Mouse (Mus musculus) stomach, embryonic 15.5 days (tissue): Measurements from ENCODE around the gene Slc18b1. TPM values are rescaled to one million over a fixed set of nuclear protein-coding genes. Genes with fewer than 3 reads are reported as not detected.
"Not testable (repeated sequence)": the region's sequence is repeated elsewhere in the genome, so short reads cannot be mapped to it uniquely, and the experiment has no call there.

ENCODE experiments used
- ATAC-seq: fragments of 200-750 bp; cut with Nextera tagmentation; 2 replicates; pipeline ENCODE4 v1.8.0; 2017; ENCODE audit warnings: low read depth, moderate number of reproducible peaks, moderate TSS enrichment; ENCODE audit not compliant: insufficient read depth, low FRiP score
- H3K27ac ChIP-seq: fragments of 300-500 bp; sonication (generic); 2 replicates; pipeline ENCODE4 v1.5.1; 2015; ENCODE audit warnings: mild to moderate bottlenecking, inconsistent platforms
- H3K27me3 ChIP-seq: fragments of 300-500 bp; sonication (generic); replicated peaks from 2 replicates; pipeline ENCODE4 v1.6.1; 2015; ENCODE audit warnings: inconsistent platforms
- H3K36me3 ChIP-seq: fragments of 300-500 bp; sonication (generic); 2 replicates; pipeline ENCODE4 v1.6.1; 2015; ENCODE audit warnings: inconsistent platforms
- H3K4me1 ChIP-seq: fragments of 300-500 bp; sonication (generic); 2 replicates; pipeline ENCODE4 v1.6.1; 2015; ENCODE audit warnings: inconsistent platforms
- H3K4me2 ChIP-seq: fragments of 300-500 bp; sonication (generic); 2 replicates; pipeline ENCODE4 v1.6.1; 2015; ENCODE audit warnings: mild to moderate bottlenecking, inconsistent platforms
- H3K4me3 ChIP-seq: fragments of 300-500 bp; sonication (generic); replicated peaks from 2 replicates; pipeline ENCODE4 v1.5.1; 2015; ENCODE audit warnings: inconsistent platforms
- H3K9ac ChIP-seq: fragments of 300-500 bp; sonication (generic); 2 replicates; pipeline ENCODE4 v1.6.1; 2015; ENCODE audit warnings: inconsistent platforms
- H3K9me3 ChIP-seq: fragments of 300-500 bp; sonication (generic); 2 replicates; pipeline ENCODE4 v1.6.1; 2016; ENCODE audit warnings: inconsistent platforms
- WGBS: fragments of 180-500 bp; shearing (Covaris S2); methylation state at CpG from one replicate; pipeline ENCODE4 v1.1.7; 2015; 5-methylcytosine and 5-hydroxymethylcytosine counted together
- polyA plus RNA-seq: library from polyadenylated mRNA; unstranded; fragments of >200 nt; fragmentation: Nextera tagmentation; extraction: Ambion mirVana; gene quantifications from 2 replicates; pipeline ENCODE4 v1.2.1, GENCODE M21; 2015

Gene Slc18b1
- polyA plus RNA-seq, 1 experiment from 2014 or later = 14.8 TPM

GRCm38 (mm10) chr10:23786631-23787038 is 10.2 kb upstream of the Slc18b1 start:
- peak; percentile 14; the same call in 1 of the 2 replicates for ATAC-seq
- WGBS = under 1% methylated on average over 23 of the region's 23 CpGs

GRCm38 (mm10) chr10:23787062-23787821 is 9.5 kb upstream of the Slc18b1 start, which contains the start of gene Rps12:
Gene Rps12, minus strand, starts transcription at chr10:23787275.
- peak within 1 kb of the TSS; percentile 97 for H3K4me3 ChIP-seq
- H3K9me3 ChIP-seq = no peaks in the 10 kb centered on the region
- WGBS = under 1% methylated on average over 51 of the region's 51 CpGs
- peak; percentile 98 for ATAC-seq
- H3K27ac ChIP-seq = peak within 1 kb of the TSS; percentile 94
- peak within 1 kb of the TSS; percentile 96 for H3K9ac ChIP-seq
- peak within 1 kb of the TSS; percentile 66 for H3K4me2 ChIP-seq
- peaks cover 10% of the 10 kb centered on the region for H3K36me3 ChIP-seq
- H3K4me1 ChIP-seq = peaks cover 22% of the 10 kb centered on the region
- no peaks in the 10 kb centered on the region for H3K27me3 ChIP-seq

More at GRCm38 (mm10) chr10:23786631-23787038, 10.2 kb upstream of the Slc18b1 start:
- H3K4me2 ChIP-seq = peak overlapping the region; percentile 63
- H3K27me3 ChIP-seq, H3K9me3 ChIP-seq: not testable (repeated sequence)
- H3K4me1 ChIP-seq = peaks cover 22% of the 10 kb centered on the region
- H3K27ac ChIP-seq = peak overlapping the region; percentile 79
- peak overlapping the region; percentile 97 for H3K4me3 ChIP-seq
- peaks cover 10% of the 10 kb centered on the region for H3K36me3 ChIP-seq
- H3K9ac ChIP-seq = peak overlapping the region; percentile 96

GRCm38 (mm10) chr10:23788056-23788600 is 8.7 kb upstream of the Slc18b1 start:
- no peak for ATAC-seq
- H3K27me3 ChIP-seq = no peaks in the 10 kb centered on the region
- 6% methylated on average over 8 of the region's 8 CpGs for WGBS
- H3K4me2 ChIP-seq = peak overlapping the region; percentile 66
- peak overlapping the region; percentile 94 for H3K27ac ChIP-seq
- peaks cover 10% of the 10 kb centered on the region for H3K36me3 ChIP-seq
- no peaks in the 10 kb centered on the region for H3K9me3 ChIP-seq
- peak overlapping the region; percentile 64 for H3K4me3 ChIP-seq
- peak overlapping the region; percentile 85; the same call in 1 of the 2 replicates for H3K9ac ChIP-seq
- peaks cover 22% of the 10 kb centered on the region for H3K4me1 ChIP-seq

- Histone ChIP-seq H3K27me3 (no peaks in the 10 kb centered on the region), H3K9me3 (no peaks in the 10 kb centered on the region), H3K4me1 (no peaks in the 10 kb centered on the region), H3K4me2 (peak overlapping the region; percentile 56), H3K9ac (no peak overlapping the region), H3K27ac (no peak overlapping the region), H3K36me3 (no peaks in the 10 kb centered on the region), H3K4me3 (peak overlapping the region; percentile 69; the same call in 1 of the 2 replicates)
- no peak for ATAC-seq
- WGBS = 59% methylated on average over 9 of the region's 9 CpGs
These were observed 790 bp upstream of the Slc18b1 start for GRCm38 (mm10) chr10:23795871-23796520.

GRCm38 (mm10) chr10:23797606-23798005 is 820 bp downstream of the Slc18b1 start:
- H3K27ac ChIP-seq = no peak overlapping the region
- WGBS = 21% methylated on average over 3 of the region's 3 CpGs
- no peak overlapping the region for H3K9ac ChIP-seq
- peak overlapping the region; percentile 56 for H3K4me2 ChIP-seq
- peaks cover 4% of the 10 kb centered on the region; the same call in 1 of the 2 replicates for H3K36me3 ChIP-seq
- no peak for ATAC-seq
- H3K27me3 ChIP-seq = no peaks in the 10 kb centered on the region
- no peaks in the 10 kb centered on the region for H3K4me1 ChIP-seq
- H3K4me3 ChIP-seq = peak overlapping the region; percentile 69
- H3K9me3 ChIP-seq = no peaks in the 10 kb centered on the region

GRCm38 (mm10) chr10:23798142-23798541 is 1.4 kb downstream of the Slc18b1 start:
- H3K9ac ChIP-seq = no peak overlapping the region
- ATAC-seq = no peak
- no peak overlapping the region for H3K4me3 ChIP-seq
- no peaks in the 10 kb centered on the region for H3K9me3 ChIP-seq
- H3K4me1 ChIP-seq = no peaks in the 10 kb centered on the region
- H3K4me2 ChIP-seq = peak overlapping the region; percentile 22; the same call in 1 of the 2 replicates
- H3K27ac ChIP-seq = no peak overlapping the region
- no peaks in the 10 kb centered on the region for H3K27me3 ChIP-seq
- H3K36me3 ChIP-seq = peaks cover 4% of the 10 kb centered on the region; the same call in 1 of the 2 replicates
- WGBS = 83% methylated on average over 1 of the region's 1 CpGs

GRCm38 (mm10) chr10:23799933-23800332 is 3.1 kb downstream of the Slc18b1 start:
- H3K27ac ChIP-seq = no peak overlapping the region
- no peak overlapping the region for H3K9ac ChIP-seq
- peaks cover 11% of the 10 kb centered on the region; the same call in 1 of the 2 replicates for H3K36me3 ChIP-seq
- H3K9me3 ChIP-seq = no peaks in the 10 kb centered on the region
- H3K4me2 ChIP-seq = no peak overlapping the region
- 15% methylated on average over 3 of the region's 3 CpGs for WGBS
- H3K27me3 ChIP-seq = no peaks in the 10 kb centered on the region
- H3K4me3 ChIP-seq = no peak overlapping the region
- ATAC-seq = no peak
- H3K4me1 ChIP-seq = no peaks in the 10 kb centered on the region

- no peaks in the 10 kb centered on the region for H3K27me3 ChIP-seq
- 57% methylated on average over 3 of the region's 3 CpGs for WGBS
- peaks cover 13% of the 10 kb centered on the region; the same call in 1 of the 2 replicates for H3K36me3 ChIP-seq
- no peak overlapping the region for H3K27ac ChIP-seq
- no peaks in the 10 kb centered on the region for H3K9me3 ChIP-seq
- H3K4me3 ChIP-seq = no peak overlapping the region
- no peak overlapping the region for H3K9ac ChIP-seq
- no peak overlapping the region for H3K4me2 ChIP-seq
- no peaks in the 10 kb centered on the region for H3K4me1 ChIP-seq
- ATAC-seq = no peak
These were observed 6.1 kb downstream of the Slc18b1 start for GRCm38 (mm10) chr10:23802911-23803310.

- no peaks in the 10 kb centered on the region for H3K4me1 ChIP-seq
- no peaks in the 10 kb centered on the region for H3K9me3 ChIP-seq
- H3K27ac ChIP-seq = no peak overlapping the region
- H3K4me3 ChIP-seq = no peak overlapping the region
- ATAC-seq = no peak
- peaks cover 16% of the 10 kb centered on the region; the same call in 1 of the 2 replicates for H3K36me3 ChIP-seq
- 78% methylated on average over 3 of the region's 3 CpGs for WGBS
- H3K4me2 ChIP-seq = no peak overlapping the region
- H3K9ac ChIP-seq = no peak overlapping the region
- no peaks in the 10 kb centered on the region for H3K27me3 ChIP-seq
These were observed 7.9 kb downstream of the Slc18b1 start for GRCm38 (mm10) chr10:23804665-23805064.

GRCm38 (mm10) chr10:23806201-23806600 is 9.4 kb downstream of the Slc18b1 start:
- WGBS = 46% methylated on average over 4 of the region's 4 CpGs
- no peak overlapping the region for H3K27ac ChIP-seq
- H3K36me3 ChIP-seq = peaks cover 16% of the 10 kb centered on the region; the same call in 1 of the 2 replicates
- no peaks in the 10 kb centered on the region for H3K9me3 ChIP-seq
- no peak for ATAC-seq
- no peak overlapping the region for H3K4me3 ChIP-seq
- H3K9ac ChIP-seq = no peak overlapping the region
- no peak overlapping the region for H3K4me2 ChIP-seq
- H3K4me1 ChIP-seq = no peaks in the 10 kb centered on the region
- H3K27me3 ChIP-seq = no peaks in the 10 kb centered on the region

- Histone ChIP-seq H3K27ac (no peak overlapping the region), H3K36me3 (0 out of 2 replicates have a peak, but pooled peaks cover 2% of the 10 kb centered on the region), H3K4me2 (no peak overlapping the region), H3K9me3 (no peaks in the 10 kb centered on the region), H3K4me3 (no peak overlapping the region), H3K27me3 (no peaks in the 10 kb centered on the region), H3K4me1 (no peaks in the 10 kb centered on the region), H3K9ac (no peak overlapping the region)
- ATAC-seq = no peak
- WGBS = 66% methylated on average over 9 of the region's 12 CpGs
These were observed 15.1 kb downstream of the Slc18b1 start for GRCm38 (mm10) chr10:23811635-23812437.
